ENCODE assay signal across 8 mouse cellular contexts in the genomic region with DNA sequence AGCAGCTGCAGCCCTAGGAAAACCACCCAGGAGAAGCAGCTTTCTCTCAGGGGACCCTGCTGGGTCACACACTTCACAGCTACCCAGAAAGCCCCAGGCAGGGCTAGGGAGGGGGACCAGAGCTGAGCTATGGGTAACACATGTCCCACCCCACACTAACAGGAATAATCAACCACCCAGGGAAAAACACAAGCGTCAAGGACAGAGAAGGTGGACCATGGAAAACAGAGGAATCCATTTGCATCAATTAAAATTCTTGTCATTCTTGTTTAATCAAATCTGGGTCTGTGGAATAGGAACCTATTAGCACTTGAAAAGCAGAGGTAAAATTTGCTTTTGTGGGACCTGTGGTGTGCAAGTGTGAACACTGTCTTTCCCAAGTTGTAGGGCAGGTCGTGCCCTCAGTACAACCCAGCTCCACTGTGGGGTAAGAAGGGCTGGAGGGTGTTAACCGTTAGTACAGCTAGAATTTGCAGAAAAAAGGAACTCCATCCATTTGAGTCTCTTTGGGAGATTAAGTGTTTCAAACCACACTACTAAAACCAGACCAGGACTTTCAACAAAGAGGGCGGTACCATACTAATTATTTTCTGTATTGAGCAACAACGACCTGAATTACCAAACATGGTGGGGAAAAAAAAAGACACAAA. TPM values are rescaled to one million over a fixed set of nuclear protein-coding genes. Genes with fewer than 3 reads are reported as not detected.
DNase-seq lines count a peak whose midpoint lies in the region; ATAC-seq lines count a peak whose summit lies in the region.

No protein-coding gene starts in this region.

- no peaks in the 10 kb centered on the region for H3K27me3 ChIP-seq in intestine, embryonic 16.5 days (replicated peaks; ENCODE audit: control insufficient read depth, insufficient read depth, low read length)
- no peaks in the 10 kb centered on the region for H3K27me3 ChIP-seq in midbrain, embryonic 11.5 days (ENCODE audit: control insufficient read depth, insufficient read depth, low read length)

- DNase-seq in embryo, embryonic 11 days = peak; percentile 33
- DNase-seq in embryo, embryonic 10 days (ENCODE audit: low spot score) = no peak
- DNase-seq in midbrain, embryonic 11.5 days (ENCODE audit: low spot score, missing footprints) = peak; percentile 87
- no peak for DNase-seq in gastrocnemius, adult 18-20 months (ENCODE audit: low spot score)
- DNase-seq in gastrocnemius, adult 8-10 months (ENCODE audit: low spot score in 2 of 2) = no peak
- no peak for DNase-seq in MN1 (ENCODE audit: low spot score)

- no peak overlapping the region for H3K4me3 ChIP-seq in intestine, embryonic 16.5 days (ENCODE audit: low read length)
- no peak overlapping the region for H3K4me3 ChIP-seq in midbrain, embryonic 11.5 days (ENCODE audit: low read depth, low read length)

- H3K4me2 ChIP-seq in intestine, embryonic 16.5 days (ENCODE audit: low read depth, low read length) = no peak overlapping the region
- peak overlapping the region; percentile 12; the same call in 1 of the 2 replicates for H3K4me2 ChIP-seq in midbrain, embryonic 11.5 days

- ATAC-seq in common myeloid progenitor, adult 5-6 weeks (replicated peaks; ENCODE audit: low read depth, poor library complexity, severe bottlenecking) = peak; percentile 50
- ATAC-seq in intestine, embryonic 16.5 days = no peak
- peak; percentile 28; the same call in 1 of the 2 replicates for ATAC-seq in midbrain, embryonic 11.5 days (ENCODE audit: low FRiP score)

- WGBS in intestine, embryonic 16.5 days = 43% methylated on average over 5 of the region's 5 CpGs
- WGBS in midbrain, embryonic 11.5 days = 38% methylated on average over 5 of the region's 5 CpGs

- peaks cover 2% of the 10 kb centered on the region; the same call in 1 of the 2 replicates for H3K4me1 ChIP-seq in intestine, embryonic 16.5 days (ENCODE audit: control insufficient read depth, insufficient read depth, low read length)
- H3K4me1 ChIP-seq in midbrain, embryonic 11.5 days (ENCODE audit: control insufficient read depth, insufficient read depth, low read length) = peaks cover 15% of the 10 kb centered on the region

- 0 out of 2 replicates have a peak overlapping the region, but pooled peaks have one; percentile 24 for H3K9ac ChIP-seq in intestine, embryonic 16.5 days (ENCODE audit: low read depth, low read length)
- H3K9ac ChIP-seq in midbrain, embryonic 11.5 days (ENCODE audit: low read length) = peak overlapping the region; percentile 39; the same call in 1 of the 2 replicates

- no peak overlapping the region for H3K27ac ChIP-seq in intestine, embryonic 16.5 days (ENCODE audit: low read length)
- peak overlapping the region; percentile 76 for H3K27ac ChIP-seq in midbrain, embryonic 11.5 days (ENCODE audit: low read depth, low read length)

- H3K36me3 ChIP-seq in intestine, embryonic 16.5 days (ENCODE audit: control insufficient read depth, insufficient read depth, low read length) = no peaks in the 10 kb centered on the region
- no peaks in the 10 kb centered on the region for H3K36me3 ChIP-seq in midbrain, embryonic 11.5 days (ENCODE audit: control insufficient read depth, insufficient read depth, low read length)

- H3K9me3 ChIP-seq in intestine, embryonic 16.5 days (ENCODE audit: control insufficient read depth, low read length) = no peaks in the 10 kb centered on the region
- no peaks in the 10 kb centered on the region for H3K9me3 ChIP-seq in midbrain, embryonic 11.5 days (ENCODE audit: control insufficient read depth, low read length)

RNA-seq across cellular contexts. Expression of gene Mok, which starts 3.4 kb away (rescaled TPM):
- 0.87 TPM in 1 of 2 replicates, not detected in the other for total RNA-seq in common myeloid progenitor, adult 5-6 weeks (2017)
- 1.7 and 2.9 TPM in 2 replicates for polyA plus RNA-seq in intestine, embryonic 16.5 days (2015; fragmentation: Nextera tagmentation; extraction: Ambion mirVana)
- 11.1 and 11.8 TPM in 2 replicates for polyA plus RNA-seq in midbrain, embryonic 11.5 days (2014; fragmentation: Nextera tagmentation; extraction: Ambion mirVana)
- under 1 TPM in 1 of 2 experiments, not detected in 1; 0.27 TPM for total RNA-seq in gastrocnemius, adult 18-20 months (2021)
- total RNA-seq in gastrocnemius, adult 8-10 months (2022) = under 1 TPM in 2 of 4 experiments, not detected in 2; 0.35 to 0.52 TPM

RNA-seq across cellular contexts. Expression of gene Zfp839, which starts 12.7 kb away (rescaled TPM):
- 6.0 and 7.1 TPM in 2 replicates for total RNA-seq in common myeloid progenitor, adult 5-6 weeks (2017)
- polyA plus RNA-seq in intestine, embryonic 16.5 days (2015; fragmentation: Nextera tagmentation; extraction: Ambion mirVana) = 3.7 and 4.9 TPM in 2 replicates
- polyA plus RNA-seq in midbrain, embryonic 11.5 days (2014; fragmentation: Nextera tagmentation; extraction: Ambion mirVana) = 1.4 and 1.8 TPM in 2 replicates
- 1 to 10 TPM; 6.8 to 8.0 TPM for total RNA-seq in gastrocnemius, adult 18-20 months (2021)
- 1 to 10 TPM; 7.8 to 9.6 (median 8.4) TPM for total RNA-seq in gastrocnemius, adult 8-10 months (2022)

RNA-seq across cellular contexts. Expression of gene Cinp, which starts 51.6 kb away (rescaled TPM):
- 99.3 and 115 TPM in 2 replicates for total RNA-seq in common myeloid progenitor, adult 5-6 weeks (2017)
- 65.0 and 72.7 TPM in 2 replicates for polyA plus RNA-seq in intestine, embryonic 16.5 days (2015; fragmentation: Nextera tagmentation; extraction: Ambion mirVana)
- polyA plus RNA-seq in midbrain, embryonic 11.5 days (2014; fragmentation: Nextera tagmentation; extraction: Ambion mirVana) = 77.4 and 83.2 TPM in 2 replicates
- 10 to 100 TPM; 20.8 to 24.9 TPM for total RNA-seq in gastrocnemius, adult 18-20 months (2021)
- total RNA-seq in gastrocnemius, adult 8-10 months (2022) = 10 to 100 TPM; 22.3 to 24.5 (median 22.8) TPM

RNA-seq across cellular contexts. Expression of gene Tecpr2, which starts 51.7 kb away (rescaled TPM):
- 3.8 and 5.7 TPM in 2 replicates for total RNA-seq in common myeloid progenitor, adult 5-6 weeks (2017)
- polyA plus RNA-seq in intestine, embryonic 16.5 days (2015; fragmentation: Nextera tagmentation; extraction: Ambion mirVana) = 2.2 and 2.4 TPM in 2 replicates
- polyA plus RNA-seq in midbrain, embryonic 11.5 days (2014; fragmentation: Nextera tagmentation; extraction: Ambion mirVana) = 4.1 and 4.2 TPM in 2 replicates
- total RNA-seq in gastrocnemius, adult 18-20 months (2021) = 1 to 10 TPM; 2.4 to 2.9 TPM
- 1 to 10 TPM; 2.8 to 3.2 (median 2.8) TPM for total RNA-seq in gastrocnemius, adult 8-10 months (2022)

Comparison
In these comparisons a context has a peak if more than half of its experiments do, and no peak if none do; other contexts are left out.
1. DNase-seq: peak in embryo, embryonic 11 days (single experiment) and midbrain, embryonic 11.5 days (single experiment); none in embryo, embryonic 10 days (single experiment), gastrocnemius, adult 18-20 months (single experiment), gastrocnemius, adult 8-10 months (0 of 2) and MN1 (single experiment).